Mouse (Mus musculus) cortical plate, adult 2 months (tissue): ENCODE data around the gene Usp46.

Source experiments
- CTCF ChIP-seq: fragments of 200-500 bp; IDR thresholded peaks from 2 replicates; pipeline ENCODE4 v1.5.1; 2011; ENCODE audit warnings: mild to moderate bottlenecking, control low read depth, low read length; ENCODE audit not compliant: insufficient read depth; ENCODE audit errors: extremely low read depth
- POLR2A ChIP-seq: fragments of 200-500 bp; IDR thresholded peaks from 2 replicates; pipeline ENCODE4 v1.6.1; 2011; ENCODE audit warnings: mild to moderate bottlenecking, low read length, control low read depth; ENCODE audit not compliant: insufficient read depth; ENCODE audit errors: extremely low read depth

DNA sequence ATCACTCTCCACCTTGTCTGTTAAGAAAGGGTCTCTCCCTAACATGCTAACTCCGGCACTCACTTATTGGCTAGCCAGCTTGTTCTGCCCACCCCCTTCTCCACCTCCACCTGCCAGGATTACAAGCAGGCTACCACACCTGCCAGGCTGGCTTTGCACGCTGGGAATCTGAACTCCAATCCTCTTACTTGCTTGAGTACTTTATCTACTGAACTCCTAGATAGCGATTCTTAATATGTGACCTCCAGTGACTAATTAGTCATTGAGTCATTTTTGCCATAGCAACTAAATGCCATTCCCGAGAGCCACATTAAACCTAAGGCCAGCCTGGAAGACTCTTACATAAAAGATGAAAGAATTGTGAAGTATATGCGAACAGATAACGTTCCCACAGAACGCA lies 38.4 kb downstream of the Usp46 start:
- no peak for TF ChIP-seq POLR2A
- no peak for TF ChIP-seq CTCF
